Mouse (Mus musculus) lung, embryonic 16.5 days (tissue): ENCODE measurements around the gene 4930404N11Rik. TPM values are rescaled to one million over a fixed set of nuclear protein-coding genes. Genes with fewer than 3 reads are reported as not detected.

Experiments
- ATAC-seq: fragments of 200-750 bp; cut with Nextera tagmentation; 2 replicates; pipeline ENCODE4 v1.8.0; 2017; ENCODE audit warnings: low read depth, mild to moderate bottlenecking, moderate library complexity
- H3K27ac ChIP-seq: fragments of 300-500 bp; sonication (generic); 2 replicates; pipeline ENCODE4 v1.5.1; 2014; ENCODE audit warnings: mild to moderate bottlenecking, control low read depth, low read length
- H3K27me3 ChIP-seq: fragments of 300-500 bp; sonication (generic); 2 replicates; pipeline ENCODE4 v1.6.1; 2014; ENCODE audit warnings: low read depth, low read length, mixed read lengths; ENCODE audit not compliant: control insufficient read depth, insufficient read depth
- H3K36me3 ChIP-seq: fragments of 300-500 bp; sonication (generic); 2 replicates; pipeline ENCODE4 v1.6.1; 2014; ENCODE audit warnings: low read length; ENCODE audit not compliant: control insufficient read depth, insufficient read depth
- H3K4me1 ChIP-seq: fragments of 300-500 bp; sonication (generic); replicated peaks from 2 replicates; pipeline ENCODE4 v1.6.1; 2014; ENCODE audit warnings: low read length, mixed read lengths; ENCODE audit not compliant: control insufficient read depth, insufficient read depth
- H3K4me2 ChIP-seq: fragments of 300-500 bp; sonication (generic); 2 replicates; pipeline ENCODE4 v1.6.1; 2014; ENCODE audit warnings: low read depth, low read length, control low read depth
- H3K4me3 ChIP-seq: fragments of 300-500 bp; sonication (generic); 2 replicates; pipeline ENCODE4 v1.5.1; 2014; ENCODE audit warnings: mild to moderate bottlenecking, low read length, control low read depth
- H3K9ac ChIP-seq: fragments of 300-500 bp; sonication (generic); 2 replicates; pipeline ENCODE4 v1.6.1; 2014; ENCODE audit warnings: low read length, control low read depth
- H3K9me3 ChIP-seq: fragments of 300-500 bp; sonication (generic); 2 replicates; pipeline ENCODE4 v1.6.1; 2016; ENCODE audit warnings: low read length; ENCODE audit not compliant: control insufficient read depth
- WGBS: fragments of 180-500 bp; shearing (Covaris S2); extraction: QIAGEN DNeasy Blood & Tissue Kit; methylation state at CpG from one replicate; pipeline ENCODE4 v1.1.7; 2014; 5-methylcytosine and 5-hydroxymethylcytosine counted together
- polyA plus RNA-seq: library from polyadenylated mRNA; unstranded; fragments of >200 nt; fragmentation: Nextera tagmentation; extraction: Ambion mirVana; gene quantifications from 2 replicates; pipeline ENCODE4 v1.2.1, GENCODE M21; 2015

The 4930404N11Rik gene
- polyA plus RNA-seq, 1 experiment from 2014 or later = 2.0 TPM

- Histone ChIP-seq H3K9ac (peak overlapping the region; percentile 11; the same call in 1 of the 2 replicates), H3K27me3 (no peaks in the 10 kb centered on the region), H3K4me2 (peak overlapping the region; percentile 52), H3K4me1 (peaks cover 84% of the 10 kb centered on the region), H3K36me3 (peaks cover 19% of the 10 kb centered on the region), H3K9me3 (no peaks in the 10 kb centered on the region), H3K4me3 (peak overlapping the region; percentile 37), H3K27ac (peak overlapping the region; percentile 97)
- ATAC-seq = no peak
- WGBS = 57% methylated on average over 4 of the region's 4 CpGs
Measured at GRCm38 (mm10) chr10:81410350-81410749, 44.7 kb upstream of the 4930404N11Rik start.

GRCm38 (mm10) chr10:81409330-81409729 is 43.7 kb upstream of the 4930404N11Rik start:
- Histone ChIP-seq H3K4me1 (peaks cover 77% of the 10 kb centered on the region), H3K36me3 (peaks cover 26% of the 10 kb centered on the region), H3K4me3 (peak overlapping the region; percentile 37)

GRCm38 (mm10) chr10:81408871-81409291 is 43.3 kb upstream of the 4930404N11Rik start:
- H3K36me3 ChIP-seq = peaks cover 27% of the 10 kb centered on the region
- peaks cover 73% of the 10 kb centered on the region for H3K4me1 ChIP-seq
- no peaks in the 10 kb centered on the region for H3K9me3 ChIP-seq
- H3K4me2 ChIP-seq = no peak overlapping the region; the same call in 1 of the 2 replicates
- H3K27me3 ChIP-seq = no peaks in the 10 kb centered on the region
- H3K9ac ChIP-seq = no peak overlapping the region
- H3K27ac ChIP-seq = peak overlapping the region; percentile 97
- peak; percentile 41 for ATAC-seq
- no peak overlapping the region for H3K4me3 ChIP-seq
- WGBS = 28% methylated on average over 9 of the region's 9 CpGs

More at GRCm38 (mm10) chr10:81409330-81409729, 43.7 kb upstream of the 4930404N11Rik start:
- Histone ChIP-seq H3K27me3 (no peaks in the 10 kb centered on the region), H3K9ac (peak overlapping the region; percentile 39; the same call in 1 of the 2 replicates), H3K27ac (peak overlapping the region; percentile 97), H3K4me2 (peak overlapping the region; percentile 52), H3K9me3 (no peaks in the 10 kb centered on the region)
- WGBS = 31% methylated on average over 8 of the region's 8 CpGs
- no peak for ATAC-seq

- no peaks in the 10 kb centered on the region for H3K27me3 ChIP-seq
- no peak for ATAC-seq
- 57% methylated on average over 13 of the region's 13 CpGs for WGBS
- no peaks in the 10 kb centered on the region for H3K9me3 ChIP-seq
- no peak overlapping the region for H3K4me3 ChIP-seq
- H3K4me1 ChIP-seq = peaks cover 73% of the 10 kb centered on the region
- 0 out of 2 replicates have a peak overlapping the region, but pooled peaks have one; percentile 41 for H3K9ac ChIP-seq
- peaks cover 31% of the 10 kb centered on the region for H3K36me3 ChIP-seq
- peak overlapping the region; percentile 8; the same call in 1 of the 2 replicates for H3K4me2 ChIP-seq
- H3K27ac ChIP-seq = peak overlapping the region; percentile 72
Measured at GRCm38 (mm10) chr10:81408424-81408729, 42.8 kb upstream of the 4930404N11Rik start.

GRCm38 (mm10) chr10:81407539-81408423 is 42.2 kb upstream of the 4930404N11Rik start:
- peak overlapping the region; percentile 72 for H3K27ac ChIP-seq
- H3K9me3 ChIP-seq = no peaks in the 10 kb centered on the region
- H3K9ac ChIP-seq = peak overlapping the region; percentile 41; the same call in 1 of the 2 replicates
- H3K27me3 ChIP-seq = no peaks in the 10 kb centered on the region
- 22% methylated on average over 31 of the region's 31 CpGs for WGBS
- ATAC-seq = peak; percentile 31; the same call in 1 of the 2 replicates
- peaks cover 73% of the 10 kb centered on the region for H3K4me1 ChIP-seq
- H3K4me3 ChIP-seq = peak overlapping the region; percentile 21
- H3K36me3 ChIP-seq = peaks cover 31% of the 10 kb centered on the region
- peak overlapping the region; percentile 23 for H3K4me2 ChIP-seq

GRCm38 (mm10) chr10:81406504-81407440 is 41.2 kb upstream of the 4930404N11Rik start:
- H3K4me1 ChIP-seq = peaks cover 73% of the 10 kb centered on the region
- WGBS = 46% methylated on average over 24 of the region's 24 CpGs
- H3K4me2 ChIP-seq = peak overlapping the region; percentile 23
- no peaks in the 10 kb centered on the region for H3K9me3 ChIP-seq
- peaks cover 31% of the 10 kb centered on the region for H3K36me3 ChIP-seq
- peak overlapping the region; percentile 21 for H3K4me3 ChIP-seq
- no peaks in the 10 kb centered on the region for H3K27me3 ChIP-seq
- peak overlapping the region; percentile 32; the same call in 1 of the 2 replicates for H3K9ac ChIP-seq
- H3K27ac ChIP-seq = peak overlapping the region; percentile 8; the same call in 1 of the 2 replicates
- ATAC-seq = no peak

GRCm38 (mm10) chr10:81405588-81406201 is 40.1 kb upstream of the 4930404N11Rik start:
- Histone ChIP-seq H3K4me1 (peaks cover 68% of the 10 kb centered on the region), H3K4me2 (no peak overlapping the region), H3K27me3 (no peaks in the 10 kb centered on the region), H3K27ac (no peak overlapping the region), H3K36me3 (peaks cover 31% of the 10 kb centered on the region), H3K9ac (no peak overlapping the region), H3K4me3 (no peak overlapping the region), H3K9me3 (no peaks in the 10 kb centered on the region)
- ATAC-seq = no peak
- 53% methylated on average over 13 of the region's 13 CpGs for WGBS

GRCm38 (mm10) chr10:81404720-81405119 is 39.1 kb upstream of the 4930404N11Rik start:
- ATAC-seq = no peak
- Histone ChIP-seq H3K27ac (peak overlapping the region; percentile 33; the same call in 1 of the 2 replicates), H3K4me2 (peak overlapping the region; percentile 23; the same call in 1 of the 2 replicates), H3K36me3 (peaks cover 40% of the 10 kb centered on the region), H3K4me1 (peaks cover 62% of the 10 kb centered on the region), H3K4me3 (no peak overlapping the region), H3K9me3 (no peaks in the 10 kb centered on the region), H3K9ac (no peak overlapping the region), H3K27me3 (no peaks in the 10 kb centered on the region)
- WGBS = 65% methylated on average over 18 of the region's 18 CpGs
